Mouse (Mus musculus): Measurements from ENCODE around the gene Bud23. TPM values are rescaled to one million over a fixed set of nuclear protein-coding genes. Genes with fewer than 3 reads are reported as not detected.
"Not testable (repeated sequence)": the region's sequence is repeated elsewhere in the genome, so short reads cannot be mapped to it uniquely, and the experiment has no call there.

The Bud23 gene
- 28.5 and 51.7 TPM in 2 replicates for total RNA-seq (2017)

DNA sequence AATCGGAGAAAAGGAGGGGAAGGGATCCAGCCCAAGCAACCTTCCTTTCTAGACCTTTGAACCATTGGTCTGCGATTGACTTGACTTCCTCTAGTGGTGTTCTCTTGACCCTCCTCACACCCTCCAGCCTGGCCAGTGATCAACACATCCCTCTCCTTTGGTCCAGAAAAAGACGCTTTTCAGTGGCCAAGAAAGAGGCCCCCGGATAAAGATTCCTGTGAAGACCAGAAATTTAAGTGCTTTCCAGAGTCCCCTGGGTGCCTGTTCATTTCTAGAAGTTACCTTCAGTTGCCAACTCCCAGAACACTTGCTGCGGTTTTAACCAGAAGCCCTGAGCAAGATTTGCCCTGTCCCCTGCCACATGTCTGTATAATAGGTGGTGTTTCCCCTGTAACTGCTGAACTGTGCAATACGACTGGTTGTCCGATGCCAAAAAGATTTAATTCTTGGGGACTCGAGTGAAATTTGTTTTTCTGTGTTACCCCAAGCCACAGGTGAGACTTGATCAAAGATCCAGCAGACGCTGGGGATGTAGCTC lies at the start of gene Bud23:
TSS of gene Bud23 (minus strand) at position 51 of the 538 bp plus-strand sequence.
- not testable (repeated sequence) for ATAC-seq (replicated peaks in 1 of 2; ENCODE audit: insufficient read depth in 1 of 2, low FRiP score in 2 of 2, low TSS enrichment in 1 of 2, low read depth in 1 of 2, poor library complexity in 2 of 2, severe bottlenecking in 2 of 2)

DNA sequence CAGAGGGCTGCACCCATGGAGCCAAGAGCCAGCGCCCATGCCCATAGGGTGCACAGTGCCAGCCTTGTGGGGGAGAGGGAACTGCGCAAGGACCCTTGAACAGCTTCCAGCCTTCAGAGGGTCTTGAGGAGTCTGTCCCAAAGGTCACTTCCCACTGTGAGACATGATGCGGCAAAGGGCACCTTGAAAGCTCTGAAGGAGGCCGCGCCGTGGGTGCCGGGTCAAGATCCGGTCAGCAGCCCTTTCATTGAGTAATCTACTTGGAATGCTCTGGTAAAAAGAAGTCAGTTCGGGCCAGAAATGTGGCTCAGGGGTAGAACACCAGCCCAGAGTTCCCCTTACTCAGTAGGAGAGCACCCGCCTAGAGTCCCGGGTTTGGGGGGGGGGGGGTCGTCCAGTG lies 49.0 kb upstream of the Bud23 start:
- ATAC-seq (replicated peaks in 1 of 2; ENCODE audit: insufficient read depth in 1 of 2, low FRiP score in 2 of 2, low TSS enrichment in 1 of 2, low read depth in 1 of 2, poor library complexity in 2 of 2, severe bottlenecking in 2 of 2): no peak

DNA sequence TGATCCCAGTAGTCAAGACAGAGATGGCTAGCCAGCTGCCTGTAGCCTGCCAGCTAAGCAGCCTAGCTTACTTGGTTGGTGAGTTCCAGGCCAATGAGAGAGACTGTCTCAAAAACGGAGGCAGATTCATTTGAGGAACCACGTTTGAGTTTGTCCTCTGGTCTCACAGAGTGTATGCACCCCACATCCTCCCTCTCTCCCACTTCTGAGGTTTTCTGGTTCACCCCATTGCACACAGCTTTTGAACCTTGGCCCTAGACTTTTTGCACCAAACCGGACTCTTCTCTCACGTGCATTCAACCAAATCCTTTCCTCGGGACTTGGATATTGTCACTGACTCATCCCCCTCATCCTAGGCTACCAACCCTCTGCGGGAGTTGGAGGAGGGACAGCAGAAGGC lies 45.2 kb upstream of the Bud23 start:
- no peak for ATAC-seq (replicated peaks in 1 of 2; ENCODE audit: insufficient read depth in 1 of 2, low FRiP score in 2 of 2, low TSS enrichment in 1 of 2, low read depth in 1 of 2, poor library complexity in 2 of 2, severe bottlenecking in 2 of 2)

DNA sequence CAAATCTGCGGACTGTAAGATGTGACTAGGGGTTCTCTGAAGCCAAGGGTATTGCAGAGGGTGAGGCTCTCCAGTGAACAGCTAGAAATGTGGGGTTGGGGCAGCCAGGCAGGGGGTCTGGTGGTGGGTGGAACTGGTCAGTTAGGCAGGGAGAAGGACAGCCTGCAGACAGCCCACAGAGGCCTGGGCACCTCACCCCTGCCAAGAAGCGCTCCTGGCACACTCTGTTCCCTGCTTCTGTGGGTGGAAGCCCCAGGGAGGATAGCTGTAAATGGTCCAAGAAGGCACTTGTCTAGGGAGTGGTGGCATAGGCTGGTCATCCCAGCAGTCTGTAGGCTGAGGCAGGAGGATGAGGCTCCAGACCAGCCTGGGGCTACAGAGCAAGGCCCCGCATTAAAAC lies 44.7 kb upstream of the Bud23 start:
- ATAC-seq (replicated peaks in 1 of 2; ENCODE audit: insufficient read depth in 1 of 2, low FRiP score in 2 of 2, low TSS enrichment in 1 of 2, low read depth in 1 of 2, poor library complexity in 2 of 2, severe bottlenecking in 2 of 2): no peak

DNA sequence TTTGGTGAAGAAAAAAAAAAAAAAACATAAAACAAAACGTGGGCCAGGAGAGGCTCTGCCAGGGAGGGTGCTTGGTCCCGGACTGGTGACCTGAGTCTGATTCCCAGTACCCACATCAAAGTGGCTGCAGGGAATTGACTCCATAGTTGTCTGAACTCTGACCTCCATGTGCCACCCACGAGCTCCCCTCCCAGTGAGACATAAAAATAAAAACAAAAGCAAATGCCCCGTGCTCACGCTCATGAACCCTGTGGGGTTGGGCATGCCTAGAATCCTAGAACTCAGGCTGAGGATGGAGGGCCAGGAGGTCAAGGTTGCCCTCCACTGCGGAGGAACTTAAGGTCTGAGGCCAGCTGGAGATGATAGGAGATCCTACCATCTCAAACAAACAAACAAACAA lies 44.3 kb upstream of the Bud23 start:
- ATAC-seq (replicated peaks in 1 of 2; ENCODE audit: insufficient read depth in 1 of 2, low FRiP score in 2 of 2, low TSS enrichment in 1 of 2, low read depth in 1 of 2, poor library complexity in 2 of 2, severe bottlenecking in 2 of 2): no peak

DNA sequence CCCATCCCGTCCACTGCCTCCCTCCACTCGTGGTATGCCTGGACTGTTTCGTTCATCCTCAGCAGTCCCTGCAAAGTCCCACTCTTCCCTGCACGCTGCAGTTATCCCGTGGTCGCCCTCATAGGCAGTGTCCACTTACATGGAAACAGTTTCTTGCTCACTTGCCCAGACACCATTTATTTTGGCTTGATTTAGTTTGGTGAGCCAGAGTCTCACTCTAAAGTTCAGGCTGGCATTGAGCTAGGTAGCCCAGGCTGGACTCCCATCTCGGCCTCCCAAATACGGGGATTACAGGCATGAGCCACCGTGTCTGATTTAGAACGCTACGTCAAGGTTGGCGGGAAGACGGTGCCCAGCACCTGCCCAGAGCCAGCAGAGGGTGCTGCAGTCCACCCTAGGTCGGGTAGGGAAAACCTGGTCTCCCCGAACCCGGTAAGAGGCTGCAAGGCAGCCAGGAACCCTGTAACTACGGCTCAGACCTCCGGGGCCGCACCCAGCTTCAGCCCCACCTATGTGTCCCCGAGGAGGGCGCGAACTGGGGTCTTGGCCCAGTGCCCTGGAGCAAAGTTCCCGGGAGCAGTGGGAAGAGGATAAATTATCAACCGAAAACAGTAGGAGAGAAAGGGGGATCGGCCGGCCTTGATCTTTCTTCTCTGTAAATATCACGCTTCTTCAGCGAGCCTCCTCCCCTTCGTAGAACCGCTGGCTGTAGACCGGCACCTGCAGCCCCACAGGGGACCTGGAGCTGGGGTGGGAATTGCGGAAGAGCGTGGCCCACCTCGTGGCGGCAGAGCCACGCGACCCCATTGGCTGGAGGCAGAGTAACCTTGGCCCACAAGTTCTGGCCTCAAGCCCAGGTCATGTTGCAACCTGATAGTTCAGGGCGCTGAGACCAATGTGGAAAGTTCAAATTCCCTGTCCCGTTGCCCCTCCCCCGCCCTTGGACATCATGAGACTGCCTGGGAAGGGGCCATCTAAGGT lies 43.1 kb upstream of the Bud23 start:
- ATAC-seq (replicated peaks in 1 of 2; ENCODE audit: insufficient read depth in 1 of 2, low FRiP score in 2 of 2, low TSS enrichment in 1 of 2, low read depth in 1 of 2, poor library complexity in 2 of 2, severe bottlenecking in 2 of 2): peak; percentile 37 to 66; a peak in 2 of 4 replicates

DNA sequence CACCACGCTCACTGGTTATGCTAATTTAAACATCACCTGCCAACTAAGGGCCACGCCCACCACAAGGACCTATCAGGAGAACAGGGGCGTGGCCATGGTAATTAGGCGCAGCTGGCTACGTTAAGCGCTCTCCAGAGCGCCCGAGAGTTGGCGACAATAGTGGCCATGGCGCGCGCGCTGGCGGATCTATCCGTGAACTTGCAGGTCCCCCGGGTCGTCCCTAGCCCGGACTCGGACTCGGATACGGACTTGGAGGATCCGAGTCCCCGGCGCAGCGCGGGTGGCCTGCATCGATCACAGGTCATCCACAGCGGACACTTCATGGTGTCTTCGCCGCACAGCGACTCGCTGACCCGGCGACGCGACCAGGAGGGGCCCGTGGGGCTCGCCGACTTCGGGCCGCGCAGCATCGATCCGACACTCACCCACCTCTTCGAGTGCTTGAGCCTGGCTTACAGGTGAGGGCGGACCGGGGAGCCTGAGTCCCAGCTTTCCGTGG lies 42.0 kb upstream of the Bud23 start:
- ATAC-seq (replicated peaks in 1 of 2; ENCODE audit: insufficient read depth in 1 of 2, low FRiP score in 2 of 2, low TSS enrichment in 1 of 2, low read depth in 1 of 2, poor library complexity in 2 of 2, severe bottlenecking in 2 of 2): peak; percentile 83 to 91

DNA sequence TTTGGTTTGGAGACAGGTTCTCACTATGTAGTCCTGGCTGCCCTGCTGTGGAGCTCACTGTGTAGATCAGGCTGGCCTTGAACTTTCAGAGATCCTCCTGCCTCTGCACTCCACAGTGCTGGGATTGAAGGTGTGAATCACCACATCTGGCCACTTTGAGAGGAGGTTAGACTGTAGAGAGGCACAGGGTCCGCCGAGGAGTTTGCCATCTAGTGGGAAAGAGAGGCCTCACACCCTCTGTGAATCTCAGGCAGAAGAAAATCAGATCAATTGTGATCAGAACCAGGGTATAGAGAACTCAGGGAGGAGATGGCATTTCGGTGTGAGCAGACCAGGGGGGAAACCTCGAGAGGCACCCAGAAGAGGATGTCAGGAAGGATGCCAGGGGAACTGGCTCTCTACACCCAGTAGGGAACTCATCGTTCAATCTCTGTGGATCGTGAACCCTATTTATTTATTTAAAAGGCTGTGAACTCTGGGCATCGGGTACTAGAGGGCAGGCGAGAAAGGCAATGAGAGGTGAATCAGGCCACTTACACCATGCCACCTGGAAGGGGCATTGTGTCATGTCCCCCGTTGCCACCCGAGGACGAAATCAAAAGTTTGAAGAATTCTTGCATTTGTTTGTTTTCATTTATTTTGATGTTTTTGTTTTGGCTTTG lies 39.4 kb upstream of the Bud23 start:
- no peak for ATAC-seq (replicated peaks in 1 of 2; ENCODE audit: insufficient read depth in 1 of 2, low FRiP score in 2 of 2, low TSS enrichment in 1 of 2, low read depth in 1 of 2, poor library complexity in 2 of 2, severe bottlenecking in 2 of 2)

DNA sequence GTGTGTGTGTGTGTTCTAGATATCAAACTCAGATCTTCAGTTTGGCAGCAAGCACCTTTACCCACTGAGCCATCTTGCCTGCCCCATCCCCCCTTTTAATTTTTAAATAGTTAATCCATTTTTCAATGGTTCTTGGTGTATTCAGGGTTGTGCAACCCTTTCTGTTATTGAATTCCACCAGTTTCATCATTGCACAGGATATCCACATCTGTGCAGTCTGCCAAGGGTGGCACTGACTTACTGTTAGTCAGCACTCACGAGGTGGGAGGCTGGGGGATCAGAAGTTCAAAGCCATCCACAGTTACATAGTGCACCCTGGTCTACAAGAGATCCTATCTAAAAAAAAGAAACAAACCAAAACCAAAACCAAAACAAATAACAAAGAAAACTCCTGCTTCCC lies 36.2 kb upstream of the Bud23 start:
- no peak for ATAC-seq (replicated peaks in 1 of 2; ENCODE audit: insufficient read depth in 1 of 2, low FRiP score in 2 of 2, low TSS enrichment in 1 of 2, low read depth in 1 of 2, poor library complexity in 2 of 2, severe bottlenecking in 2 of 2)

DNA sequence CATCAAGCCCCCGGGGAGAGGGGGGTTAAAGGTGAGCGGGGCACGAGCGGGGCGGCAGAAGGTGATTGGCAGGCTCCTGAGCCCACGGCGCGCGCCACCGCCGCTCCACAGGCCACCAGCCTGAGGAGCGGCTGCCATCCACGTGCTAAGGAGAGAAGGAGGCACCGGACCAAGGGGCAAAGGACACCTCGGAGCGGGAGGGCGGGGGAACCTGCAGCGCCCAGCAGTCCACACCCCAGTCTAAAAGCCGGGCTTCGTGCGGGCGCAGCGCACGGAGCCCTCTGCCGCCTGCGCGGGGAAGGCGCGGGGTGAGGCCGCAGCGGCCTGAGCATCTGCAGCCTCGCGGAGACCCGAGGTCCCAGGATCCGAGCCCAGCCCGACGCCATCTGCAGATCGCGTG lies 24.9 kb upstream of the Bud23 start, which contains the start of gene Mlxipl:
TSS of gene Mlxipl (plus strand) at position 238 of the 400 bp plus-strand sequence.
- ATAC-seq (replicated peaks in 1 of 2; ENCODE audit: insufficient read depth in 1 of 2, low FRiP score in 2 of 2, low TSS enrichment in 1 of 2, low read depth in 1 of 2, poor library complexity in 2 of 2, severe bottlenecking in 2 of 2): peak in 1 of 2 experiments; percentile 36; a peak in 1 of 4 replicates

DNA sequence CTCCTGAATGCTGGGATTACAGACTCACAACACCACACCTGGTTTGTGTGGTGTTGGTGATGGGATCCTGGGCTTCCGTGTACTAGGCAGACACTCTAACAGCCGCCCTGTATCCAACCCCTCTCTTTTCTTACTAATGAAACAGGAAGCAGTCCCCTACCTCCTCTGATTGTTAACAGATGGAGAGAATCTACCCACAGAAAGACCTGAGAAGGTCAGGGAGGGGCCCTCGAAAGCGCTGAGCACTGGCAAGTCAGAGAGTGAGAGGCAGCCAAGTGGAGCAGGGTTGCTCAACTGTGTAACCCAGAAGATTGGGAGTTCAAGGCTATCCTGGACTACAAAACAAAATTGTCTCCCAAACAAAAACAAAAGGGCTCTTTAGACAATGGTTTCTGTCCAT lies 22.1 kb upstream of the Bud23 start:
- ATAC-seq (replicated peaks in 1 of 2; ENCODE audit: insufficient read depth in 1 of 2, low FRiP score in 2 of 2, low TSS enrichment in 1 of 2, low read depth in 1 of 2, poor library complexity in 2 of 2, severe bottlenecking in 2 of 2): no peak

DNA sequence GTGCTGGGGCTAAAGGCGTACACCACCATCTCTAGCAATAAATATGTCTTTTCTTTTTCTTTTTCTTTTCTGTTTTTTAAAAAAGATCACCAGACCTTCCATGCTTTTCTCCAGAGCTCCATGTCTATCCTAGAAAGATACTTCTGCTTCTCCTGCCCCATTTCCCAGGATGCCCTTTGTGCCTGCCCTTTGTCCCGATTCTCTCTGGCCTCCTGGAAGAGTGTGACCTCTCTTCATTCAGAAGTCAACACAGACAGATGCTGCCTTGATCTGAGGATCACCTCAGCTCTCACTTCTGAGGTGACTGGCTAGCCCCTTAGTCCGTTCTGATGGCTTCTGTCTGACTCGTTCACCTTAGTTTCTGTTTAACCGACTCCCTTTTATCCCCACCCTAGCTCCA lies 15.8 kb upstream of the Bud23 start:
- no peak for ATAC-seq (replicated peaks in 1 of 2; ENCODE audit: insufficient read depth in 1 of 2, low FRiP score in 2 of 2, low TSS enrichment in 1 of 2, low read depth in 1 of 2, poor library complexity in 2 of 2, severe bottlenecking in 2 of 2)

DNA sequence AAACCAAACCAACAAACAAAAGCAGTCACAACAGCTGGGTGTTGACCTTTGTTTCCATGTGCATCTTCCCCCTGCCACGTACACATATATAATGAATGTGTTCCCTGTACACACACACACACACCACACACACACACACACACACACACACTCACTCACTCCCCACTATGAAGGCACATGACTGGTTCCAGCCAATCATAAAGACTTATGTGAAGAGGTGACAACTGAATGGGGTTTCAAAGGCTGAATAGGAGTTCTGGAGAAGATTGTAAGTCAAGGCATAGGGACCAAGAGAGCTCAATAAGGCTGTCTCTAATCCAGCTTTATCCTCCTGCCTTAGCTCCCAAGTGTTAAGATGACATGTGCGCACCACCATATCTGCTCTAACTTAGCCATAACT lies 14.8 kb upstream of the Bud23 start:
- no peak for ATAC-seq (replicated peaks in 1 of 2; ENCODE audit: insufficient read depth in 1 of 2, low FRiP score in 2 of 2, low TSS enrichment in 1 of 2, low read depth in 1 of 2, poor library complexity in 2 of 2, severe bottlenecking in 2 of 2)

DNA sequence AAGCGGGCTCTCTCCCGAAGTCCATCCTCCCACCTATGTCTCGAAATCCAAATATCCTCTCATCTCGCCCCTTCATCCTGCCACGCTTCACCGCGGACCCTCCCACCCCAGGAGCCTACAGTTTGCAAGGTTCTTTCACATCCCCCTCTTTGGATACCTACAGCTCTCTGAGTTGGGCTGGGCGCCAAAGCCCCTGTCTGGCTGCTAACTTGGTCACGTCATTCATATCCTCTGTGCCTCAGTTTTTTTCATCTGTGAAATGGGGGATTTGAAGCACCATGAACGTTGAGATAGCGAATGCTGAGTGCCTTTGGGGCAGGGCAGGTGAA lies 13.7 kb upstream of the Bud23 start:
- ATAC-seq (replicated peaks in 1 of 2; ENCODE audit: insufficient read depth in 1 of 2, low FRiP score in 2 of 2, low TSS enrichment in 1 of 2, low read depth in 1 of 2, poor library complexity in 2 of 2, severe bottlenecking in 2 of 2): 0 out of 4 replicates have a peak, but pooled peaks of 1 of the 2 experiments have one; percentile 6

DNA sequence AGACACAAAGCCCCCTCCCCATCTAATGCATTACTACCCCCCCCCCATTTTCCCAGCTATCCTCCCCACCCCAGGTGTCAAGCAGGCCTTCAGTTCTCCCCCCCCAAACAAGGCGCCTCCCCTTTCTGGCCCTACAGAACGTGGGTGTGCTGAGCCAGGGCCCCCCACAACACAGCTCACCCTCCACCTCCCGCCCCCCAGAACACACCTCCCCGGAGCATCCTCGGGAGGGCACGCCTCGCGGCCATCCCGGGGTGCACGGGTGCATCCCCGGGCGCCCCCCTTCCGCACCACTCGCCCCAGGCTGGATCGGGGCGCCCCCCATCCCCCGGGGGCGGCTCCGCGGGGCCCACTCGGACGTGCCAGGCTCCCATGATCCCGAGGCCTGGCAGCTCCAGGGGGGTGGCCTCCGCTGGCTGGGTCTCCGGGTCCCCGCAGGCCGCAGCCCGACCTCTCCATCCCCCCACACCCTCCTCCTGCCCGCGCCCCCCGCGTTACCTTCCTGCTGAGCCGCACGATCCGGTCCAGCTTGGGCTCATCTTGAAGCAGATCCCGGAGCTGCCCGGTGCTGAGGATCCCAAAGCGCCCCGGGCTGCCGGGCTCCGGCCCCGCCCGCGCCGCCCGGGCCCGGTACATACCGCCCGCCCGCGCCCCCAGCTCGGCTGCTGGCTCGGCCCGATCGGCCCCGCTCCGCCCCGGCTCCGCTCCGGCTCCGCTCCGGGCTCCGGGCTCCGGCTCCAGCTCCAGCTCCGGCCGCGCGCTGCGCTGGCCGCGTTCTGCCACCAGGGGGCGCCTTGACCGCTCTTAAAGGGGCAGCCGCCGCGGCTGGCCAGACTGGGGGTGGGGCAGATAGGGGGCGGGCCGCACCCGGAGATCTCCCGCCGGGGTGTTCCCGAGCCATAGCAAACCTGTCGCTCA lies 13.1 kb upstream of the Bud23 start, which contains the start of gene Vps37d:
TSS of gene Vps37d (minus strand) at position 703 of the 918 bp plus-strand sequence.
- peak; percentile 56 to 69; a peak in 2 of 4 replicates for ATAC-seq (replicated peaks in 1 of 2; ENCODE audit: insufficient read depth in 1 of 2, low FRiP score in 2 of 2, low TSS enrichment in 1 of 2, low read depth in 1 of 2, poor library complexity in 2 of 2, severe bottlenecking in 2 of 2)

DNA sequence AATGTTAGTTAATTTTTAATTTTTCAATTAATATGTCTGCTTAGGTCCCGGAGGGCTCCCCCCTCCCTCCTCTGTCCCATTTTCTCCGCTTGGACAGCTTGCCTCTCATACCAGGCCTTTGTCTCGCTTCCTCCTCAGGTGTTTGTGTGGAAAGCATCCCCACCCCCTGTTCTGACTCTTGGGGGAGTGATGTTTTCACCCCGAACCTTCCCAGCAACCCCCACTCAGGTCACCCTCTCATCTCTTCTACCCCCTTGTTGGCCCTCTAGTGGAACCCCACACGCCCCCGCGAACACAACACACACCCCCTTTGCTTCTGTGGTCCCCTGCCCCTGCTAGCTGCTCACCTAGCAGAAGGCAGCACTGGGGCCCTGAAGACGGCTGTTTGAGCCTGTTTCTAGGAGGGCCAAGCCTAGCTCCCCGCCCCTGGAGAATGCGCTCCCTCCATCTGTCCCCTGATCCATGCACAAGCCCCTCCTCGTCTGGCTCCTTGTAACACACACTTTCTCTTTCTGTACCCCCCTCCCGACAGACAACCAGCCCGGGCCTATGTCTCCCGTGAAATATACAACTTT lies 12.3 kb upstream of the Bud23 start:
- no peak for ATAC-seq (replicated peaks in 1 of 2; ENCODE audit: insufficient read depth in 1 of 2, low FRiP score in 2 of 2, low TSS enrichment in 1 of 2, low read depth in 1 of 2, poor library complexity in 2 of 2, severe bottlenecking in 2 of 2)

DNA sequence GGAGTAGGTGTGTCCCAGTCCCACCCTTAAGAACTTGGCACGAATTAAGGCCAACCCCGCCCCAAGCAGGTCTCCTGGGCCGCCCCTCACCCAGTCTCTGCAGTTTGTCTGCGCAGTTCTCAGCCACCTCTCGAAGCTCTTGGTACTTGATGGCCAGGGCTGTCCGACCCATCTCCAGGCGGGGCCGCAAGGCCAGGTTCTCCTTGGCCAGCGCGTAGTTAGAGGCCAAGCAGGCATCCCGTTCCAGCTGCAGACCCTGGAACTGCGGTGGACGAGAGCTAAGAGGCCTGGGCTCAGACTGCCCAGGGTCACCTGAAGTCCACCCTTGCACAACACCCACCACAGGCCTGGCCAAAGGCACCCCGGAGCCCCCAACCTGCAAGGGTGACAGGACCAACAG lies 11.6 kb upstream of the Bud23 start:
- no peak for ATAC-seq (replicated peaks in 1 of 2; ENCODE audit: insufficient read depth in 1 of 2, low FRiP score in 2 of 2, low TSS enrichment in 1 of 2, low read depth in 1 of 2, poor library complexity in 2 of 2, severe bottlenecking in 2 of 2)

All from hematopoietic stem cell, adult 5-6 weeks (primary cell).